Mouse (Mus musculus): Measurements from ENCODE around the gene Cdc42bpa.

GRCm38 (mm10) chr1:180168294-180168693 lies 208.0 kb downstream of the Cdc42bpa start:
- TF ChIP-seq EP300 (IDR thresholded peaks at IDR 0.05; ENCODE audit: low read depth) (no peak), CTCF (IDR thresholded peaks at IDR 0.05; ENCODE audit: low read depth) (peak; percentile 2; the same call in 1 of the 2 replicates)
